Mouse (Mus musculus): ENCODE data around the gene Rsbn1l.

DNA sequence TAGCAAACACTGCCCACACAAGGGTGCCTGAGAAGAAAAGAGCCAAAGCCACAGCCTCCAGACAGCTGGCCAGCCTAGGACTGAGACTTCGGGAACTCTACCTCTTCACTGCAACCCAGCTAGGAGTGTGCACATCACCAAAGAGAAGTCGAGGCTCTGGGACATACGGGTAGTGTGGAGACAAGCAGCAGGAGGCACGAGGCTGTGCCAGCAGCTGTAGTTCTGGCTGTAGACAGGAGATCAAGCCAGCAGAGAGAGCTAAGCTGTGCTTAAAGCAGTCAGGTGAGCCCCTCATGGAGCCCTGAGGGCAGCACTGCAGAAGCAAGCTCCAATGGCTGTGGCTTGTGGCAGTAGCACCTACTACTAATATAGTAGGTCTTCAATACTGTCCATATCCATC is 15.5 kb downstream of the Rsbn1l start:
- TF ChIP-seq POLR2A (IDR thresholded peaks at IDR 0.05; ENCODE audit: low read depth, low read length) (no peak), MAX (IDR thresholded peaks at IDR 0.05; ENCODE audit: low read length) (no peak), CTCF (conservative IDR thresholded peaks at IDR 0.05 in 1 of 2, IDR thresholded peaks at IDR 0.05 in 1 of 2; ENCODE audit: low read depth in 2 of 2, low read length in 2 of 2) (no peak), JUND (conservative IDR thresholded peaks at IDR 0.05; ENCODE audit: low read depth, low read length) (no peak), SMC3 (IDR thresholded peaks at IDR 0.05; ENCODE audit: low read depth, low read length) (no peak), MEF2A (IDR thresholded peaks at IDR 0.05; ENCODE audit: borderline replicate concordance, low read depth, low read length) (no peak), MYC (IDR thresholded peaks at IDR 0.05; ENCODE audit: low read depth, low read length) (no peak), CHD2 (IDR thresholded peaks at IDR 0.05; ENCODE audit: low read length) (no peak), MAZ (IDR thresholded peaks at IDR 0.05; ENCODE audit: low read depth, low read length) (no peak)

Measured in CH12.LX (cell line).